Mouse (Mus musculus) kidney, adult 2 months (tissue): ENCODE measurements around the gene Nphs1.
A peak's percentile ranks its signal among the peaks of the same experiment; 100 is the strongest.

ENCODE experiments used
- CTCF ChIP-seq: fragments of 200-500 bp; conservative IDR thresholded peaks from 2 replicates; pipeline ENCODE4 v1.5.1; 2011; ENCODE audit warnings: low read depth, mild to moderate bottlenecking, control low read depth, low read length, moderate library complexity, mixed read lengths; ENCODE audit not compliant: insufficient read depth, insufficient read length
- POLR2A ChIP-seq: fragments of 200-500 bp; IDR thresholded peaks from one replicate; pipeline ENCODE4 v1.6.1; 2011; ENCODE audit warnings: low read depth, low read length, control low read depth

- TF ChIP-seq POLR2A (no peak), CTCF (peak; percentile 64)
Observed at GRCm38 (mm10) chr7:30490251-30490956, 32.3 kb downstream of the Nphs1 start.
